Mouse (Mus musculus) thymus, postnatal 14 days (tissue): ENCODE data around the gene Hmgxb4.
A peak's percentile ranks its signal among the peaks of the same experiment; 100 is the strongest.
"Not testable (repeated sequence)": the region's sequence is repeated elsewhere in the genome, so short reads cannot be mapped to it uniquely, and the experiment has no call there.

Source experiments
- DNase-seq: peaks from one replicate; pipeline ENCODE4 v3.0.0; 2021

The Hmgxb4 gene

DNA sequence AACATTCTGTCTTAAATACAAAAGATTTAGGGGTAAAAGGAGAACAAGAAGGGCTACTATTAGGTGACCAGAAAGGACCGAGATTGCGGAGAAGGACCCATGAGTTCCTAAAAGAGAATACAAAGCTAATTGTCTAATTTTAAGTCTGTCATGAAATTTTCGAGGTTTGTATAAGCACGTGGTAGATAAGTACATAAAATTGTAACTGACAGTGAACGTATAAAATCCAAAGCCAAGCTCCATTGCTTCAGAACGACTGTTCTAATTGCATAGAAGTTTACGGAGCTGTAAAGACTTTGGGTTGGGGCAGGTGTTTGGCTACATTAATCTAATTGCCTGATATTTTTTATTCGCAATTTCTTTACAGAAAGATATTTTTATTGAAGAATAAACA, at the start of gene Hmgxb4:
Gene Hmgxb4, plus strand, starts transcription at position 276 of the 394 bp plus-strand sequence.
- DNase-seq, result no peak

DNA sequence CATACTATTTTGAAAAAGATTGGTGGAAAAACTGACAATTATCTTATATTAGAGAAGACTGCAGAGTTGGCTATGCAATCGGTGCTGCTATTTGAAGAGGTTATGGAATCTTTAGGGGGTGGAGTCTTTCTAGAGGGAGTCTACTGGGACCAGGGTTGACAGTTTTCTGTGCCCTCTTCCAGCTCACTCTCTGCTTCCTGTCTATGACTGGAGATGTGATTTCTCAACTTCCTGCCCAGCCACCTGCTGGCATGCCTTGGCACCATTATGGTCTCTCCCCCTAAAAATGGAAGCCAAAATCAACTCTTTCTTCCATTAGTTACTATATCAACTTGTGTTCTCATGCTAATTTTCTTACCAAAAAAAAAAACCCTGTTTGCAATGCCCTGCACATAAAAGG, 43.7 kb upstream of the Hmgxb4 start:
- no peak for DNase-seq

DNA sequence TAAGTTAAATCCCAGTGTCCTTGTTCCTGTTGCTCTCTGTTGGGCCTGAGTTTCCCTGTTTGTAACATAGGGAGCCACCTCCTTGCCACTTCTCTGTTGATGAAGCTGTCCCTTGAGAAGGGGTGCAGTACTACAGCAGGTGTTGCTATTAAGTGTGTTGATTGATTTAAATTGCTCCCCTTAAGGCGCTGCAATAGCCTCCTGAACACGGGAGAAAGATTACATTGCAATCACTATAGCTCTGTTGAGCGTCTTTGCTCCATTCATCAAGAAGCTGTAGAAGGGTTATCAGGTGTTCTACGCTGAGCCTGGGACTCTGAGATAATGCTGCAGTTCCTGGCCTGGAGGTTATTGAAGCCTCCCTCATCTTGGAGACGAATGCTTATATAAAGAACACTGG, 29.2 kb upstream of the Hmgxb4 start:
- DNase-seq, result no peak

DNA sequence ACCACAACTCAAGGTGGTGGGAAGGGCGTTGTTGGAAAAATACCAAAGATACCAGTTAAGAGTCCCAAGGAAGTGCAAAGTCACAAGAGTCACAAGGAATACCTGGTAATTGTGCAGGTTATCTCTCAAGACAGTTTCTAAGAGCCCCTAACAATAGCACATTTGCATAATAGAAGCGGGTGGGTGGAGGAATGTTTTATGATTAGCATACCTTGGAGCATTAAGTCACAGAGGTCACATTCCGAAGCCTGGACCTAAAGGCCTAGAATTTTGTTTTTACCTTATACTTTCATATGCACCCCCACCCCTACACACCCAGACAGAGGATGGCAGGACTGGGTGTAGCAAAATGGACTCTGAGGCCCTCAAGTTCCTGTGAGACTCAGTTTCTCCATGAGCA, 22.9 kb upstream of the Hmgxb4 start:
- DNase-seq, result not testable (repeated sequence)

DNA sequence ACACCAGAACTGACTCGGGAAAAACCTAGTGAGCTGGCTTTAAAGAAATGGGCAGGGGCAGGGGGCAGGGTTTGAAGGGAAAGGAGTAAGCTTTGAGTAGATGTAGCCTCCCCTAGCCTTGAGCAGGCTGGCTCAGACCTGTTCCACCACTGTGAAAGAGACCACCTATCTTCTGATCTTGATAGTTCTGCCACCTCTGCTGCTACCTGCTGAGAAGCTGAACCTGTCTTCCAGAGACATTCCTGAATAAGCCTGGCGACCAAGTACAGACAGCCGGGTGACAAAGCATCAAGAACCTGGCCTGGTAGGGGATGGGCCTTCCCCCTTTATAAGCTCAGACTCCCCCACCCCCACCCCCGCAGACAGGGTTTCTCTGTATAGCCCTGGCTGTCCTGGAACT, 21.5 kb upstream of the Hmgxb4 start:
- DNase-seq, result no peak

DNA sequence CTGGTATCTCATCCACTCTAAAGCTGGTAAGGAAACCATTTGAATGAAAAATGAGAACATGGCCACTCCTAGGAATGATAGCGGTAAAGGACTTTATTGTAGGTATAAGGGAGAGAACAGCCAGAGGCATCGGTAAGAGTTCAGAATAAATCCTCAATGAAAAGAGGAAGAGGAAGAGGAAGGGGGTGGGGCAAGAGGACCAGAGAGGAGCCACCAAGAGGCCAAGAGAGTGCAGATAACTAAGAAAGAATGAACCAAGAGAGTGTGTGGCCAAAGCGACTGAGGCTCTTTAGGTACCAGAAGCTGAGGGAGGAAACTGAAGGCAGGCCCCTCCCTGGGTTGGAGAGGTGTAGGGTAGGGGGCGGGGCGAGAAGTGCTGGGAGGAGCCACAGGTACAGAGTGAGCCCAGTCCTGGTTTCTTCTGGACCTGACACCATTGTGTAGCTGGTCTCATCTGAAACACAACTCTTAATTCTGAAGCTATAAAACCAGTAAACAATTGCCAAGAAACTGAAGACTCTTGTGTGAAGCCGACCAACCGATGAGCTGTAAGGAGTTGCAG, 20.8 kb upstream of the Hmgxb4 start:
- no peak for DNase-seq

DNA sequence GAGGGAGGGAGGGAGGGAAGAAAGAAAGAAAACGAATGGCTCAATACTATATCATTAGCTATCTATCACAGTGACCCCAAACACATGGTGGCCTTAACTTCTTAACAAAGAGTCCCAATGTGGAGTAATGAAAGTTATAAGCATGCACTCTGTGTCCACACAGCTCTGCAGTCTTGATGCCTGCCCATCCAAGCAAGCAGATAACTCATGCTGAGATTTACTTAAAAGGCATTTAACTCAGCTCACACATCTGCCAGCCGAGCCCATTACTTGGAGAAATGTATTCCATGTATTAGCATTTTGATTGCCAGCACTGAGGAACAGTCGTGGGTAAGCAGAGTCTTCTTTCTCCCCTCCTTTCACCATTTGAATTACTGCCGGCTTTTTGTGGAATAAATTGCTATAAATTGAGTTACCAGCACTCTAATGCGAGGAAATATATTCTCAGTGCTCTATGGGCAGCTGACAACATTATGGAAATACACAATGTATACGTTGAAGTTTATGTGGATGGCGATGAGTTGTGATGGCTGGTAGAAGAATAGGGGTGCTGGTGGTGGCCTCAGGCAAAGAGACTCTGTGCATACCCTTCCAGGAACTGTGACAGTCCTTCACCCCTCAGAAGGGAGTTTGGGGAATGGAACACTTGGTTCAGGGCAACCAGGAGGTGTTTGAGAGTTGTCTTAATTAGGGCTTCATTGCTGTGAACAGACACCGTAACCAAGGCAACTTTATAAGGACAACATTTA, 19.9 kb upstream of the Hmgxb4 start:
- DNase-seq, result no peak

DNA sequence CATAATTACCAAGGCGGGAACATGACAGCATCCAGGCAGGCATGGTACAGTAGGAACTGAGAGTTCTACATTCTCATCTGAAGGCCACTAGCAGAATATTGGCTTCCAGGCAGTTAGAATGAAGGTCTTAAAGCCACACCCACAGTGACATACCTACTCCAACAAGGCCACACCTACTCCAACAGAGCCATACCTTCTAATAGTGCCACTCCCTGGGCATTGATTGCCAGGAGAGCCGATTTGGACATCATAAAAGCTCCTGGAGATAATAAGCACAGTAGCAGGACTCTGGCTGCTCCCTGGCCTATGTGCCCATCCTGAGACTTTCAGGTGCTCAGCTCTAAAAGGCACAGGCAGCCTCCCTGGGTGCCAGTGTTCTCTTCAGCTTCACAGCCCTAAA, 19.3 kb upstream of the Hmgxb4 start:
- no peak for DNase-seq

DNA sequence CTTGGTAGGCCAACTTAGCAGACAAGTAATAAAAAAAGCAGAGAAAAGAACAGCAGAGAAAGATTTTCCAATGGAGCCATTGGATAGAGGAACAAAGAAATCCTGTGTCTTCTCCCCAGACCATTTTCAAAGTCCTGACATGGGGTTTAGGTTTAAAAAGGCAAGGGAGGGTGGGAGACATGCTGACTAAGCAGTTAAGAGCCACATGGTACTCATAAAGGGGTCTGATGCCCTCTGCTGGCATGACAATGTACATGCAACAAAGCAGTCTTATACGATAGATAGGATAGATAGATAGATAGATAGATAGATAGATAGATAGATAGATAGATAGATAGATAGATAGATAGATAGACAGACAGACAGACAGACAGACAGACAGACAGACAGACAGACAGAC, 15.7 kb upstream of the Hmgxb4 start:
- peak; percentile 26 for DNase-seq

DNA sequence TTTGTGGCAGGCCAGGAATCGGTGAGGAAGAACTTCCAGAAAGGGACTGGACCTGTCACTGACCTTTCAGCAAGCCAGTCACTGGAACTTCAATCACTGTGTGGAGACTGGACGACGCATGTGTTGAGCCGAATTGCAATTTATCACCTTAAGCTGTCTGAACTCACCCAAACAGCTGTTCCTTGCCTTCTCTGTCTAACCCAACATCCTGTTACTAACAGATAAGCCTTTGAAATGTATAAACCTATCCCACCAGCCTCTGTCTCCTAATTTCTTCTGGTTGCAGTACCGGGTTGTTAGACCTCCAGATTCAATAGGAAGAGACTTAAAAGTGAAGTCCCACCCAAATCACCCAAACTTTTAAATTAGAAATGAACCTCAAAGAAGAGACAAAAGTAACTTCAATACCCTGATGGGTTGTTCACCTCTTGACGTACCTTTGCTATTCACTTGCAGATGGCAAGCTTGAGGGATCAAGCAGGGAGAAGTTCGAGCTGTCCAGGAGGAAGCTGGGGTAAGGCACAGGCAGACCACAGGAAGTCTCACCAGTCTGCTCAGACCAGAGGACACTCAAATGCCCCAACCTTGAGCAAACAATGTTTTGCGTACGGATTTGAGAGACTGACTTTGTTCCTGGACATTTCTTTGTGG, 13.0 kb upstream of the Hmgxb4 start:
- DNase-seq, result no peak

DNA sequence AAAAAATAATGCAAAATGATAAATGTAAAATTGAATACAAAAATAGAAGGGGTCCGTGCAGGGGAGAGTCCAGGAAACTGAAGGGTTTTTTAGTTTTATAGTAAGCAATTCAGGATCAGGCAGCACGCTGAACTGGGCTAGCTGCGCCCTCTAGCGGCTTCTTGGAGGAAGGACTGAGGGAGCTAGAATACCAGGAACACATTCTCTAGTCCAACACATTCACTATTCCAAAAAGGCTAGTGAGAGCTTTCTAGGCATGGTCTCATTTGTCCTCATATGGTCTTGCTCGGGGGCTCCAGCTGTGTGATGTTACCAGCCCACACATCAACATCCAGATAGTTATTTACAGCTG, 12.5 kb upstream of the Hmgxb4 start:
- DNase-seq, result peak; percentile 58

DNA sequence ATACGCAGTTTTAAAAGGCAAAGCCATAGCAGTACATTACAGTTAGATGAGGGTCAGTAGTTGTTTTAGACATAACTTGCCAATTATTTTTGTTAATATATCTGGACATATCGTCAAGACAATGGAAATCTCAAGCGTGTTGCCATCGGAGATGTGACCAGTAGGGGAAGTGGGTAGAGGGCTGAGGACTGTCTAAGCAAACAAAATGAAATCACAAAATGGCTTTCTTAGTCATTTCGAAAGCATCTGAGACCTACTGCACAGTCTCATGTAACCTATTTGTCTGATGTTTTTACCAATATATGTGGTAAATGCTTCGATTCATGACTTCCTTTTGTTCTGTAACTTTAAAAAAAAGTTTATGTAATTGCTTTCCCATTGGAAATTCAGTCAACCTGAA, 11.3 kb upstream of the Hmgxb4 start:
- DNase-seq, result no peak

DNA sequence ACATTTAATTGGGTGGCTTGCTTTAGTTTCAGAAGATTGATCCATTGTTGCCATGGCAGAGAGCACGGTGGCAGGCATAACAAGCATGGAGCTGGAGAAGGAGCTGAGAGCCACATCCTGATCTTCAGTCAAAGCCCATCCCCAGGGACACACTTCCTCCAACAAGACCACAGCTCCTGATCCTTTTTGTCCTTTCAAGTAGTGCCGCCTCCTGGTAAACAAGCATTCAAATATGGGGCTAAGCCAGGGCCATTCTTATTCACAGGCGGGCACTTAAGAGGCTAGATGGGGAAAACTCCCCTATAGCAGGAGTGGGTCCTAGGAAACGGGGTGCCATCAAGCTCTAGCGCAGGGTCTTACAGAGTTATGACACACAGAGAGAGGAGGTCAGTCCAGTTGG, 5.7 kb upstream of the Hmgxb4 start:
- DNase-seq, result no peak

DNA sequence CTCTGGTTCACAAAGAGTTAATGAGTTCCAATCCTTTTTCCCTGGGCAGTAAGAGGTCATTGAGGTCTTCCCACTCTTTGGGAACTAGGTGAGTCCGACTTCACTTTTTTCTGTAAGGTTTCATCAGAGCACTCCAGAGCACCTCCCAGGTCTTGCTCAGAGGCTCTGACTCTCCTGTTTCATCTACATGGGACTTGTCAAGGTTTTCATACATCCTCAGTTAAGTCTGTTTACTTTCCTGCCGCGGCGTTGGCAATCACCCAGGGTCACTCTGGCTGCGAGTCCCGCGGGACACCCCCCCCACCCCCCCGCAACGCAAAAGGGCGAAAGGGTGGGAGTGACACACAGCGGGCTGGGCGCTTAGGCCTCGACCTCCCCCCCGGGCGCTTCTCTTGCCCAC, 3.1 kb upstream of the Hmgxb4 start:
- DNase-seq, result no peak

DNA sequence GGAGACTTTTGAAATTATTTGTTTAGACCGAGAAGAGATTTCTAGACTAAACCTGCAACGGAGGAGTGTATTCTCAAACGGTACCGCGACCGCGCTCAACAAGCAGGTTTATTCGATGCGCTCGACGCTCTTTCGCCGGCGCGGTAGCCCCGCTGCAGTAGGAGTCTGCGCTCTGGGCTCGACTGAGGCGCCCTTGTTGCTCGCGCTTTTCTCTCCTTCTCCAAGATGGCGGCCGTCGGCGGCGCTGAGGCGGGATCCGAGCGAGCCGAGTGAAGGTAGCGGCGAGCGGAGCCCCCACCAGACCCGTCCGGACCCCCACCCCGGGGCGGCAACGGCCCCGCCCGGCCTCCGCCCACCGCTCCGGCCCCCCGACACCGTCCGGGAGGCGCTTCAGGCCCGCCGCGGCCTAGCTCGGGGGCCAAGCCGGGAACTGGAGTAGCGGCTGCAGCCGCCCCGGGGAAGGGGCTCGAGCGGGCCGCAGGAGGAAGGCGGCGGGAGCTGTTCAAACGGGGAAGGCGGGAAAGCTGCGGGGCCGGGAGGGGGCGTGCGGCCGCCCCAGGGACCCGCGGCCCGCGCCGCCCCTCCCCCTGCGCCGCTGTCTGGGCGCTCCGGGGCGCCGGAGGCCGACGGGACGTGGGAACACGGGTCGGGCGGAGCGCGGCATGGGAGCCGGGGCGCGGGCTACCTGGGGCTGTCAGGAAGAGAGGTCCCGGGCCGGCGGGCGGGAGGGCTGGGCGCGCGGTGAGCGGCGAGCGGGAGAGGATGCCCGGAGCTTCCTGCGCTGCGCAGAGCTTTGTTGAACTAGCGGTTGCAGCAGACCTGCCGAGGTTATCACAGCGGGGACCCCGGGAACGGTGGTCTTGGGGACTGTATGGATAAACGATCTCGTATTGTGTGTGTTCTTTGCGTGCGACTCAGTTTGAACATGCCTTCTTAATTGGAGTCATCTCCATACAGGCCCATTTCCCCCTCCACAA, 607 bp downstream of the Hmgxb4 start:
- DNase-seq, result peak; percentile 90

DNA sequence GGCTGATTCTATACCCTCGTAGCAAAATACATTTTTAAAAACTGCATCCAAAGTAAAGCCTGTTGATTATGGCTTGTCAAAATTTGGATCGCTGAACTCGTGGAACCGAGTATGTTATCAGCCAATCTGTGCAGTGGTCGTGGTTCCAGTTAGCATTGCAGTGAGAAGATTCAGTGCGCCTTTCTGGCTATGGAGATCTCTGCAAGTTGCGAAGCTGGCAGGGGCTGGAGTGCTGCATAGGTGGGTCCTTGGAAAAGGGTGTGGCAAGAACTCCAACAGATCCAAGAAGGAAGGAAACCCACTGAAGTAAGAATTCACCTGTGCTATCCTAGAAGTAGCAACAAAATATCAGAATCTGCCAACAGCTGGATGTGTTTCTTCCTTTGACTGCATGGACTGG, 1.4 kb downstream of the Hmgxb4 start:
- DNase-seq, result peak; percentile 20

DNA sequence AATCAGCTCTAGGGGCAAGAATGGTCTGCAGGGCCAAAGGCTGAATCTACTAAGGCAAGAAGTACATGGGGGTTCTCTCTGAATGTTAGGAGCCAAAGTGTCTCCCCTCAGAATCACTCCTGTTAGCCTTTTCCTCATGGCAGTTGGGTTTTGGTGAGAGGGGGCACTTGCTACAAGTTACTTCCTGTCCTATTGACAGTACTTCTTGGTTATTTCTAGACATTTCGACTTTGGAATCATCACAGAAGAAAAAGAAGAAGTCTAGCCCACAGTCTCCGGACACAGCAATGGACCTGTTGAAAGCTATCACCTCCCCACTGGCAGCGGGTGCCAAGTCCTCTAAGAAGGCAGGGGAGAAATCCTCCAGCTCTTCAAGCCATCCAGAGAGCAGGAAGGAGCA, 7.3 kb downstream of the Hmgxb4 start:
- DNase-seq, result no peak

DNA sequence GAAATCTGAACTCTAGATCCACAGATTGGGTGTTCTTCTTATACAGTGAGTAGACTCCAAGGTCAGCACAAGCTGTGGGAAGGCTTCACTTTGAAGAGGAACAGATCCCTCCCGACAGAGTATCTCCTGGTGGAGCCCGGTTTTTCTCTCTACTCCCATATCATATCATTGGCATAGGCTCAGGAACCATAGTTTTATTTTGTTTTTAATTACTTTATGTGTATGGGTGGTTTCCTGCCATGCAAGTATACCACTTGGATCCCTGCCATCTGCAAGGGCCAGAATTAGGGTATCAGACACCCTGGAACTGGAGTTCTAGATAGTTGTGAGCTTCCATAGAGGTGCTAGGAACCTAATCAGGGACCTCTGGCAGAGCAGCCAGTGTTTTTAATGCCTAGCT, 15.7 kb downstream of the Hmgxb4 start:
- DNase-seq, result no peak

DNA sequence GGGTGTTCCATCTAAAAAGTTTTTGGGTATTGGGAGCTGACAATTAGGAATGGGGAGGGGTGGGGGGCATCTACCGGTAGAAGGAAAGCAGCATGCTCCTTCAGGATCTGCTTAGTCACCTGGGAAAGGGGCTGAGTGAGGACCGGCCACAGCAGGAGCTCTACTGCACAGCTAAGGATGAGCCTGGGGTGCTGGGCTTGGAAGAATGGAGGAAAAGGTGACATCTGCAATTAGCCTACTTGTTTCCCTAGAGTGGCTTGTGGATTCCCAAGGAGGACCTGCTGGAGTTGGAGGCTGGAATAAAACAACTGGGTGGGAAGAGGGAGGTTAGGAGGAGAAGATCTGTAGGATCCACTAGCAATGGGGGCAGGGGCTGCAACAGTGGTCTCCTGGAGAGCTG, 20.4 kb downstream of the Hmgxb4 start:
- DNase-seq, result no peak

DNA sequence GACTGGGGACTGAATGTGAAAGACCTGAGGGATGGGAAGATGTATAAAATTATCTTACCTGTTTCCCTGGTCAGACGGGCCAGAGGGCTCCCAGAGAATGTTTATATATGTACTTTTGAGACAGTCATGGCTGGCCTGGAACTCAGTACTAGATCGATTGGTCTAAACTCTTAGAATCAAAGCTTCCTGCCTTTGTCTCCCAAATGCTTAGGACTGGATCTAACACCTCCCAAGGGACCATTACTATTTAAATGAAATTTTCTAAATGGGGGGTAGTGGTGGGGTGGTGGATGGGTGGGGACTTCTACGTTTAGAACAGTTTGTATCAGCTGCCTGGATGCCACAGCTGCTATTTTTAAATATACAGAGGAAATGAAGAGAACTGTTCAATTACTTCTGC, 20.8 kb downstream of the Hmgxb4 start:
- DNase-seq, result no peak

DNA sequence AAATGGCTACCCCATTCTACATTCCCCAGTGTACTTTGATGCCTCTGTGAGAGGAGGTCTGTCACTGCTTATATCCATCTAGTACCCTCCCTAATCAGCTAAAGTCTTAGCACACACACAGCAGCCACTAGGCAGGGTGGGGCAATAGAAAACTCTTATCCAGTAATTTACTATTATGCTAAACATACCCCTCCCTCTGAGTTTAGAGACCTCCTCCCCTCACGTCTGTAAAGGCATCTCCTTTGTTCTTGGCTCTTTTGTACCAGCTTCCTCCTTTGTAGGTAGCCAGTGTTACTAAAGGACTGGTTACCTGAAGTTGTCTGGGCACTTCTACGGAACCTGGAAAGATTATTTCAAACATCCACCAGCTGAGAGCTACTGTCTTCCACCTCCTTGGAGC, 22.8 kb downstream of the Hmgxb4 start:
- no peak for DNase-seq

DNA sequence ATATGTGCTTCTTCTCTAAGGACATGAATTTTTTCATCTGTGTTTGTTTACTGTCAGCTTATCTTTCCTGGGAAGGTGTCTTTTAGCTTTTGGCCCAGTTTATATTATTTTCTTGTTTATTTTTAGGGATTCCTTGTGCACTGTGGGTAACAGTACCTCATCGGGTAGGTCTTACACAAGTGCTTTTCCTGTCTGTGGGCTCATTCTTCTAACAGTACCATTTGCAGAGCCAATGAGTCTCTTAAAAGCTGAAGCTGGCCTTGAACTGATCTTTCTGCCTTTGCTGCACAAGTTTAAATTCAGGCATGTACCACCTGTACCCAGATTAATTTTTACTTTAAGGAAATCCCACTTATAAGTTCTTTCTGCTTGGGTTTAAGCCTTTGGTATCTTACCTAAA, 23.3 kb downstream of the Hmgxb4 start:
- no peak for DNase-seq

DNA sequence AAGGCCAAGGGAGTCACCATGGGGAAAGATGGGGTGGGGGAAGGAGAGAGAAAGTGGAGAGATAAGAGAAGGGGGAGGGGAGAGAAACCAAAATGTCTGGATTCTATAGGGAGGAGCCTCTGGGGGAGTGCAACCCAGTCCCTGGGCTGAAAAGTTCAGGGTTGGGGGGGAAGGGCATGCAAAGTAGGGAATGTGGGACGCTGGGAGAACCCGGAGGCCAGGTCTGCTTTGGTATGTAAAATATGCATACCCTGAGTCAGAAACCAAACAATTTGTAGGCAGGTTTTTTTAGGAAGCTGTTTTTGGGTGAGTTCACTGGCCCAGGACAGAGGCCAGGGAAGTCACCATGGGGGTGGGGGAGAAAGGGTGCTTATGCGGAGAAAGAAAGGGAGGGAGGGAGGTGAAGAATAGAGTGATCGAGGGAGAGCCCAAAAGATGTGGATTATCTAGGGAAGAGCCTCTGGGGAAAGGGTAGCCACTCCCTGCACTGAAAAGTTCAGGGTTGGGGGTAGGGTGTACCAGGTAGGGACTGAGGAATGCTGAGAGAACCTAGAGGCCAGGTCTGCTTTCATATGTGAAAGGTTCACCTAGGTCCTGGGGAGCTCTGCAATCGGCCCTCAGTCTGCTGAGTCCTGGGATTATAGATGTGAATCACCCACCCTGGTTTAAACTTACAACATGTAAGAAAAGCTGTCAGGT, 25.3 kb downstream of the Hmgxb4 start:
- no peak for DNase-seq
